Mouse (Mus musculus): ENCODE results near the gene Gpc3.

DNA sequence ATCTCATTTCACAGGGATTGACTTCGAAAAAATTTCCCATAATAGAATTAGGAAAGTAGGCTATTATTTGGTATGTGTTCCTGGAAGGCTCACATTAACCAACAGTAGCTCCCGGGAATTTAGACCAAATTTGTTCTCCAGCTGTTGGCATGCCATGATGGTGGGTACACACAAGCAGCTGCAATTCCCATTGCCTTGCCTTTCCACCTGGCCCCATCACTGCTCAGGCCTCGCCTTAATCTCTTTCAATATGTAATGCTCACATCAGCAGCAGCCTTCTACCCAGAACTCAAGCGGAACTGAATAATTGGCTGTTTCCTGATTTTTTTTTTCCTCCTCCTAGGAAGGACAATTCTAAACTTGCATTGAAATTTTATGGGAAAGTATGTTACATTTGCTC is 102.6 kb downstream of the Gpc3 start:
- TF ChIP-seq POLR2A (IDR thresholded peaks at IDR 0.05; ENCODE audit: extremely low read depth, insufficient read depth, low read length): no peak
- no peak for TF ChIP-seq CTCF (IDR thresholded peaks at IDR 0.05; ENCODE audit: extremely low read depth, insufficient read depth, low read length)

Measured in cortical plate, adult 2 months (tissue).